Mouse (Mus musculus) testis, adult 2 months (tissue): ENCODE measurements at regions not wholly inside any gene's neighbourhood (a gene's known extent, or its start where the extent isn't known, plus 50 kb on each side); places are given as distances from the start of the nearest gene placed in this dataset.

Experiments used
- CTCF ChIP-seq: fragments of 200-500 bp; IDR thresholded peaks from 2 replicates; pipeline ENCODE4 v1.5.1; 2012; ENCODE audit warnings: low read depth, mild to moderate bottlenecking, inconsistent platforms, low read length, moderate library complexity; ENCODE audit not compliant: control insufficient read depth, insufficient read depth, insufficient replicate concordance
- POLR2A ChIP-seq: fragments of 200-500 bp; IDR thresholded peaks from 2 replicates; pipeline ENCODE4 v1.6.1; 2012; ENCODE audit warnings: low read depth, mild to moderate bottlenecking, inconsistent platforms, low read length, moderate library complexity; ENCODE audit not compliant: control insufficient read depth

GRCm38 (mm10) chr17:9907077-9907476, 237.6 kb upstream of the Pabpc6 start:
- TF ChIP-seq POLR2A (no peak), CTCF (no peak)
